Mouse (Mus musculus): ENCODE results near the gene Pfpl. TPM values are rescaled to one million over a fixed set of nuclear protein-coding genes. Genes with fewer than 3 reads are reported as not detected.

Pfpl gene
- not detected for polyA plus RNA-seq (2015; fragmentation: Illumina TruSeq; extraction: RNeasy Lipid Tissue Mini Kit (QIAGEN cat#74804); ENCODE audit: low read depth, low replicate concordance)

GRCm38 (mm10) chr19:12427605-12428004 lies at the start of gene Pfpl:
Gene Pfpl (plus strand): TSS chr19:12427905.

GRCm38 (mm10) chr19:12386979-12387378 lies 40.7 kb upstream of the Pfpl start, which contains the start of gene Olfr1440:
Gene Olfr1440 (plus strand): TSS chr19:12387279.

GRCm38 (mm10) chr19:12417361-12417760 lies 10.3 kb upstream of the Pfpl start, which contains the start of gene Olfr1441:
Gene Olfr1441 (plus strand): TSS chr19:12417433.

GRCm38 (mm10) chr19:12460282-12461249 lies 32.9 kb downstream of the Pfpl start, which contains the start of gene Mpeg1:
Gene Mpeg1 (plus strand): TSS chr19:12460779.

Other genes with a start within 250 kb of the Pfpl start
- gene Olfr1431, start 227.3 kb upstream of the Pfpl start, polyA plus RNA-seq (2015; fragmentation: Illumina TruSeq; extraction: RNeasy Lipid Tissue Mini Kit (QIAGEN cat#74804); ENCODE audit: low read depth, low replicate concordance) = not detected
- gene Olfr1432, start 195.3 kb upstream of the Pfpl start, polyA plus RNA-seq (2015; fragmentation: Illumina TruSeq; extraction: RNeasy Lipid Tissue Mini Kit (QIAGEN cat#74804); ENCODE audit: low read depth, low replicate concordance) = not detected
- not detected for gene Olfr262, start 186.2 kb upstream of the Pfpl start, polyA plus RNA-seq (2015; fragmentation: Illumina TruSeq; extraction: RNeasy Lipid Tissue Mini Kit (QIAGEN cat#74804); ENCODE audit: low read depth, low replicate concordance)
- not detected for gene Olfr235, start 166.9 kb upstream of the Pfpl start, polyA plus RNA-seq (2015; fragmentation: Illumina TruSeq; extraction: RNeasy Lipid Tissue Mini Kit (QIAGEN cat#74804); ENCODE audit: low read depth, low replicate concordance)
- gene Olfr1434, start 148.1 kb upstream of the Pfpl start, polyA plus RNA-seq (2015; fragmentation: Illumina TruSeq; extraction: RNeasy Lipid Tissue Mini Kit (QIAGEN cat#74804); ENCODE audit: low read depth, low replicate concordance) = not detected
- gene Olfr1436, start 128.8 kb upstream of the Pfpl start, polyA plus RNA-seq (2015; fragmentation: Illumina TruSeq; extraction: RNeasy Lipid Tissue Mini Kit (QIAGEN cat#74804); ENCODE audit: low read depth, low replicate concordance) = not detected
- gene Olfr1437, start 102.8 kb upstream of the Pfpl start, polyA plus RNA-seq (2015; fragmentation: Illumina TruSeq; extraction: RNeasy Lipid Tissue Mini Kit (QIAGEN cat#74804); ENCODE audit: low read depth, low replicate concordance) = not detected
- gene Olfr1438-ps1, start 92.0 kb upstream of the Pfpl start, polyA plus RNA-seq (2015; fragmentation: Illumina TruSeq; extraction: RNeasy Lipid Tissue Mini Kit (QIAGEN cat#74804); ENCODE audit: low read depth, low replicate concordance) = not detected
- gene Olfr1440, start 40.6 kb upstream of the Pfpl start, polyA plus RNA-seq (2015; fragmentation: Illumina TruSeq; extraction: RNeasy Lipid Tissue Mini Kit (QIAGEN cat#74804); ENCODE audit: low read depth, low replicate concordance) = not detected
- gene Olfr1441, start 10.5 kb upstream of the Pfpl start, polyA plus RNA-seq (2015; fragmentation: Illumina TruSeq; extraction: RNeasy Lipid Tissue Mini Kit (QIAGEN cat#74804); ENCODE audit: low read depth, low replicate concordance) = not detected
- gene Mpeg1, start 32.9 kb downstream of the Pfpl start, polyA plus RNA-seq (2015; fragmentation: Illumina TruSeq; extraction: RNeasy Lipid Tissue Mini Kit (QIAGEN cat#74804); ENCODE audit: low read depth, low replicate concordance) = 18.2 TPM
- 21.8 TPM for gene Dtx4, start 73.5 kb downstream of the Pfpl start, polyA plus RNA-seq (2015; fragmentation: Illumina TruSeq; extraction: RNeasy Lipid Tissue Mini Kit (QIAGEN cat#74804); ENCODE audit: low read depth, low replicate concordance)
- 2.2 TPM for gene Fam111a, start 117.8 kb downstream of the Pfpl start, polyA plus RNA-seq (2015; fragmentation: Illumina TruSeq; extraction: RNeasy Lipid Tissue Mini Kit (QIAGEN cat#74804); ENCODE audit: low read depth, low replicate concordance)
- gene Gm4952, start 172.1 kb downstream of the Pfpl start, polyA plus RNA-seq (2015; fragmentation: Illumina TruSeq; extraction: RNeasy Lipid Tissue Mini Kit (QIAGEN cat#74804); ENCODE audit: low read depth, low replicate concordance) = not detected
- not detected for gene Glyat, start 205.4 kb downstream of the Pfpl start, polyA plus RNA-seq (2015; fragmentation: Illumina TruSeq; extraction: RNeasy Lipid Tissue Mini Kit (QIAGEN cat#74804); ENCODE audit: low read depth, low replicate concordance)
- not detected for gene Olfr1442, start 242.5 kb downstream of the Pfpl start, polyA plus RNA-seq (2015; fragmentation: Illumina TruSeq; extraction: RNeasy Lipid Tissue Mini Kit (QIAGEN cat#74804); ENCODE audit: low read depth, low replicate concordance)